Mouse (Mus musculus) layer of hippocampus, adult 11-12 months (tissue): ENCODE measurements around the gene Cpsf7.

Experiments
- DNase-seq: peaks from one replicate; pipeline ENCODE4 v3.0.0; 2022; ENCODE audit warnings: low spot score

The Cpsf7 gene

GRCm38 (mm10) chr19:10560108-10560507, 35.0 kb downstream of the Cpsf7 start:
- DNase-seq = no peak

- DNase-seq = no peak
Measured at GRCm38 (mm10) chr19:10561558-10562314, 36.7 kb downstream of the Cpsf7 start.

GRCm38 (mm10) chr19:10562351-10562750, 37.3 kb downstream of the Cpsf7 start:
- DNase-seq = no peak

- DNase-seq = no peak
Measured at GRCm38 (mm10) chr19:10564278-10564677, 39.2 kb downstream of the Cpsf7 start.

- no peak for DNase-seq
Measured at GRCm38 (mm10) chr19:10565217-10565616, 40.2 kb downstream of the Cpsf7 start.

- DNase-seq = no peak
Measured at GRCm38 (mm10) chr19:10569627-10570026, 44.6 kb downstream of the Cpsf7 start.

- peak; percentile 94 for DNase-seq
Measured at GRCm38 (mm10) chr19:10576690-10577561, 51.9 kb downstream of the Cpsf7 start, which contains the start of the genes Cyb561a3 and Tmem138. Gene Cyb561a3, plus strand, starts transcription at chr19:10577172. Gene Tmem138, minus strand, starts transcription at chr19:10577362.

- no peak for DNase-seq
Measured at GRCm38 (mm10) chr19:10580102-10580501, 55.0 kb downstream of the Cpsf7 start.

- DNase-seq = no peak
Measured at GRCm38 (mm10) chr19:10580761-10581160, 55.7 kb downstream of the Cpsf7 start.

- DNase-seq = no peak
Measured at GRCm38 (mm10) chr19:10581984-10582383, 56.9 kb downstream of the Cpsf7 start.

GRCm38 (mm10) chr19:10583550-10584146, 58.6 kb downstream of the Cpsf7 start:
- no peak for DNase-seq

GRCm38 (mm10) chr19:10585112-10585511, 60.0 kb downstream of the Cpsf7 start:
- no peak for DNase-seq

- no peak for DNase-seq
Measured at GRCm38 (mm10) chr19:10587231-10587630, 62.2 kb downstream of the Cpsf7 start.

- no peak for DNase-seq
Measured at GRCm38 (mm10) chr19:10589127-10589857, 64.2 kb downstream of the Cpsf7 start.

GRCm38 (mm10) chr19:10590301-10590700, 65.2 kb downstream of the Cpsf7 start:
- no peak for DNase-seq

- DNase-seq = no peak
Measured at GRCm38 (mm10) chr19:10591659-10592377, 66.8 kb downstream of the Cpsf7 start.
